Mouse (Mus musculus) mammary gland, adult 2 months (tissue): ENCODE data around the gene Olfr1123. TPM values are rescaled to one million over a fixed set of nuclear protein-coding genes. Genes with fewer than 3 reads are reported as not detected.

Experiments used
- polyA plus RNA-seq: library from polyadenylated mRNA; depleted of rRNA; stranded (reverse); fragments of >200 nt; gene quantifications from 2 replicates; pipeline ENCODE4 v1.2.3, GENCODE M21; 2012; ENCODE audit warnings: low replicate concordance; rRNA removed

The Olfr1123 gene
- not detected in 2 replicates for polyA plus RNA-seq

GRCm38 (mm10) chr2:87416335-87416734 lies at the start of gene Olfr1123:
Olfr1123 (plus strand) TSS chr2:87416635.

GRCm38 (mm10) chr2:87369595-87369994 lies 46.8 kb upstream of the Olfr1123 start, which contains the start of gene Olfr1121:
Olfr1121 (plus strand) TSS chr2:87369895.

GRCm38 (mm10) chr2:87385549-87385948 lies 30.9 kb upstream of the Olfr1123 start, which contains the start of gene Olfr1122:
Olfr1122 (plus strand) TSS chr2:87385849.

GRCm38 (mm10) chr2:87429975-87430374 lies 13.5 kb downstream of the Olfr1123 start, which contains the start of gene Olfr1124:
Olfr1124 (plus strand) TSS chr2:87430275.

GRCm38 (mm10) chr2:87453662-87454061 lies 37.2 kb downstream of the Olfr1123 start, which contains the start of gene Olfr1126:
Olfr1126 (plus strand) TSS chr2:87453962.

Other genes starting within 250 kb of the Olfr1123 start
- not detected in 2 replicates for gene Olfr1112, start 228.8 kb upstream of the Olfr1123 start, polyA plus RNA-seq
- not detected in 2 replicates for gene Olfr1113, start 207.7 kb upstream of the Olfr1123 start, polyA plus RNA-seq
- not detected in 2 replicates for gene Olfr1115, start 168.6 kb upstream of the Olfr1123 start, polyA plus RNA-seq
- gene Olfr1116, start 149.1 kb upstream of the Olfr1123 start, polyA plus RNA-seq, result not detected in 2 replicates
- not detected in 2 replicates for gene Olfr1118, start 109.1 kb upstream of the Olfr1123 start, polyA plus RNA-seq
- not detected in 2 replicates for gene Olfr1120, start 61.8 kb upstream of the Olfr1123 start, polyA plus RNA-seq
- gene Olfr1121, start 46.7 kb upstream of the Olfr1123 start, polyA plus RNA-seq, result not detected in 2 replicates
- not detected in 2 replicates for gene Olfr1122, start 30.8 kb upstream of the Olfr1123 start, polyA plus RNA-seq
- not detected in 2 replicates for gene Olfr1124, start 13.6 kb downstream of the Olfr1123 start, polyA plus RNA-seq
- gene Olfr1126, start 37.3 kb downstream of the Olfr1123 start, polyA plus RNA-seq, result not detected in 2 replicates
- not detected in 2 replicates for gene Pramel7, start 80.5 kb downstream of the Olfr1123 start, polyA plus RNA-seq
- gene Pramel6, start 89.9 kb downstream of the Olfr1123 start, polyA plus RNA-seq, result not detected in 2 replicates
- gene Olfr153, start 115.2 kb downstream of the Olfr1123 start, polyA plus RNA-seq, result not detected in 2 replicates
- gene Olfr1128, start 128.9 kb downstream of the Olfr1123 start, polyA plus RNA-seq, result not detected in 2 replicates
- not detected in 2 replicates for gene Olfr1129, start 157.3 kb downstream of the Olfr1123 start, polyA plus RNA-seq
- gene Olfr1130, start 189.6 kb downstream of the Olfr1123 start, polyA plus RNA-seq, result not detected in 2 replicates
- gene Olfr1131, start 210.5 kb downstream of the Olfr1123 start, polyA plus RNA-seq, result not detected in 2 replicates
- gene Olfr1132, start 220.9 kb downstream of the Olfr1123 start, polyA plus RNA-seq, result not detected in 2 replicates
- not detected in 2 replicates for gene Olfr1133, start 230.7 kb downstream of the Olfr1123 start, polyA plus RNA-seq
- gene Olfr1134, start 241.8 kb downstream of the Olfr1123 start, polyA plus RNA-seq, result not detected in 2 replicates